Mouse (Mus musculus): ENCODE data around the gene Grin3b. TPM values are rescaled to one million over a fixed set of nuclear protein-coding genes. Genes with fewer than 3 reads are reported as not detected.

Gene Grin3b
- polyA plus RNA-seq, 1 experiment from 2014 or later: 0.21 TPM

GRCm38 (mm10) chr10:79996272-79997033 lies 25.9 kb downstream of the Grin3b start, which contains the start of gene Abca7:
Gene Abca7, plus strand, starts transcription at chr10:79996494.
- Histone ChIP-seq H3K4me3 (replicated peaks; ENCODE audit: low read length) (peak within 1 kb of the TSS; percentile 50), H3K4me2 (ENCODE audit: low read depth, low read length) (peak within 1 kb of the TSS; percentile 88), H3K9me3 (replicated peaks; ENCODE audit: control insufficient read depth, low read length) (peaks cover 3% of the 10 kb centered on the region; the same call in 1 of the 2 replicates), H3K4me1 (ENCODE audit: control insufficient read depth, insufficient read depth, low read length) (peaks cover 14% of the 10 kb centered on the region), H3K36me3 (ENCODE audit: control insufficient read depth, insufficient read depth, low read length) (peaks cover 20% of the 10 kb centered on the region), H3K27me3 (ENCODE audit: control insufficient read depth, insufficient read depth, low read length) (no peaks in the 10 kb centered on the region), H3K9ac (ENCODE audit: low read length) (peak within 1 kb of the TSS; percentile 72), H3K27ac (ENCODE audit: low read length) (peak within 1 kb of the TSS; percentile 63)
- under 1% methylated on average over 34 of the region's 34 CpGs for WGBS
- peak; percentile 91 for ATAC-seq (ENCODE audit: insufficient read depth, low FRiP score)

GRCm38 (mm10) chr10:79997034-79997760 lies 26.7 kb downstream of the Grin3b start:
- Histone ChIP-seq H3K9me3 (replicated peaks; ENCODE audit: control insufficient read depth, low read length) (no peaks in the 10 kb centered on the region), H3K27ac (ENCODE audit: low read length) (peak overlapping the region; percentile 63), H3K4me1 (ENCODE audit: control insufficient read depth, insufficient read depth, low read length) (peaks cover 14% of the 10 kb centered on the region), H3K4me2 (ENCODE audit: low read depth, low read length) (peak overlapping the region; percentile 88), H3K27me3 (ENCODE audit: control insufficient read depth, insufficient read depth, low read length) (no peaks in the 10 kb centered on the region), H3K9ac (ENCODE audit: low read length) (peak overlapping the region; percentile 72), H3K4me3 (replicated peaks; ENCODE audit: low read length) (peak overlapping the region; percentile 50), H3K36me3 (ENCODE audit: control insufficient read depth, insufficient read depth, low read length) (peaks cover 13% of the 10 kb centered on the region)
- under 1% methylated on average over 35 of the region's 35 CpGs for WGBS
- peak; percentile 45 for ATAC-seq (ENCODE audit: insufficient read depth, low FRiP score)

GRCm38 (mm10) chr10:79997819-79998218 lies 27.3 kb downstream of the Grin3b start:
- Histone ChIP-seq H3K4me2 (ENCODE audit: low read depth, low read length) (peak overlapping the region; percentile 88), H3K27me3 (ENCODE audit: control insufficient read depth, insufficient read depth, low read length) (no peaks in the 10 kb centered on the region), H3K9ac (ENCODE audit: low read length) (peak overlapping the region; percentile 29; the same call in 1 of the 2 replicates), H3K4me1 (ENCODE audit: control insufficient read depth, insufficient read depth, low read length) (peaks cover 14% of the 10 kb centered on the region), H3K36me3 (ENCODE audit: control insufficient read depth, insufficient read depth, low read length) (peaks cover 9% of the 10 kb centered on the region), H3K4me3 (replicated peaks; ENCODE audit: low read length) (peak overlapping the region; percentile 50), H3K9me3 (replicated peaks; ENCODE audit: control insufficient read depth, low read length) (no peaks in the 10 kb centered on the region), H3K27ac (ENCODE audit: low read length) (peak overlapping the region; percentile 63; the same call in 1 of the 2 replicates)
- no peak for ATAC-seq (ENCODE audit: insufficient read depth, low FRiP score)
- 10% methylated on average over 15 of the region's 15 CpGs for WGBS

- Histone ChIP-seq H3K4me1 (ENCODE audit: control insufficient read depth, insufficient read depth, low read length) (peaks cover 24% of the 10 kb centered on the region), H3K27ac (ENCODE audit: low read length) (peak overlapping the region; percentile 35), H3K4me3 (replicated peaks; ENCODE audit: low read length) (no peak overlapping the region), H3K36me3 (ENCODE audit: control insufficient read depth, insufficient read depth, low read length) (no peaks in the 10 kb centered on the region), H3K9ac (ENCODE audit: low read length) (no peak overlapping the region), H3K4me2 (ENCODE audit: low read depth, low read length) (no peak overlapping the region), H3K9me3 (replicated peaks; ENCODE audit: control insufficient read depth, low read length) (no peaks in the 10 kb centered on the region), H3K27me3 (ENCODE audit: control insufficient read depth, insufficient read depth, low read length) (no peaks in the 10 kb centered on the region)
- ATAC-seq (ENCODE audit: insufficient read depth, low FRiP score): peak; percentile 35; the same call in 1 of the 2 replicates
- 57% methylated on average over 9 of the region's 9 CpGs for WGBS
These were observed 31.4 kb downstream of the Grin3b start for GRCm38 (mm10) chr10:80001945-80002344.

DNA sequence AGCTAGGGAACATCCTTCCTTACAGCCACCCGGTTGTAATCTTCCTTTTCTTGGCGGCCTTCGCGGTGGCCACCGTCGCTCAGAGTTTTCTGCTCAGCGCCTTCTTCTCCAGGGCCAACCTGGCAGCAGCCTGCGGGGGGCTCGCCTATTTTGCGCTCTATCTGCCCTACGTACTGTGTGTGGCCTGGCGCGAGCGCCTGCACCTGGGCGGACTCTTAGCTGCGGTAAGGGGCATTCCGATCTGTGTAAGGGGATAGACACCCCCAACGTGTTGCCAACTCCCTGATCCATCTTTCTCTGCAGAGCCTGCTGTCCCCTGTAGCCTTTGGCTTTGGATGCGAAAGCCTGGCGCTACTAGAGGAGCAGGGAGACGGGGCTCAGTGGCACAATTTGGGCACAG lies 32.3 kb downstream of the Grin3b start:
- Histone ChIP-seq H3K27me3 (ENCODE audit: control insufficient read depth, insufficient read depth, low read length) (no peaks in the 10 kb centered on the region), H3K4me1 (ENCODE audit: control insufficient read depth, insufficient read depth, low read length) (peaks cover 19% of the 10 kb centered on the region), H3K27ac (ENCODE audit: low read length) (no peak overlapping the region), H3K4me3 (replicated peaks; ENCODE audit: low read length) (no peak overlapping the region), H3K36me3 (ENCODE audit: control insufficient read depth, insufficient read depth, low read length) (no peaks in the 10 kb centered on the region), H3K9ac (ENCODE audit: low read length) (peak overlapping the region; percentile 41), H3K9me3 (replicated peaks; ENCODE audit: control insufficient read depth, low read length) (no peaks in the 10 kb centered on the region), H3K4me2 (ENCODE audit: low read depth, low read length) (no peak overlapping the region)
- 37% methylated on average over 21 of the region's 21 CpGs for WGBS
- no peak for ATAC-seq (ENCODE audit: insufficient read depth, low FRiP score)

- no peak for ATAC-seq (ENCODE audit: insufficient read depth, low FRiP score)
- Histone ChIP-seq H3K36me3 (ENCODE audit: control insufficient read depth, insufficient read depth, low read length) (no peaks in the 10 kb centered on the region), H3K27me3 (ENCODE audit: control insufficient read depth, insufficient read depth, low read length) (no peaks in the 10 kb centered on the region), H3K4me3 (replicated peaks; ENCODE audit: low read length) (no peak overlapping the region), H3K9ac (ENCODE audit: low read length) (peak overlapping the region; percentile 41; the same call in 1 of the 2 replicates), H3K9me3 (replicated peaks; ENCODE audit: control insufficient read depth, low read length) (no peaks in the 10 kb centered on the region), H3K4me2 (ENCODE audit: low read depth, low read length) (no peak overlapping the region), H3K27ac (ENCODE audit: low read length) (peak overlapping the region; percentile 43; the same call in 1 of the 2 replicates), H3K4me1 (ENCODE audit: control insufficient read depth, insufficient read depth, low read length) (peaks cover 14% of the 10 kb centered on the region)
- WGBS: 63% methylated on average over 9 of the region's 9 CpGs
These were observed 33.1 kb downstream of the Grin3b start for GRCm38 (mm10) chr10:80003374-80004232.

GRCm38 (mm10) chr10:80004233-80004705 lies 33.8 kb downstream of the Grin3b start:
- Histone ChIP-seq H3K27ac (ENCODE audit: low read length) (no peak overlapping the region), H3K4me2 (ENCODE audit: low read depth, low read length) (no peak overlapping the region), H3K4me3 (replicated peaks; ENCODE audit: low read length) (no peak overlapping the region), H3K27me3 (ENCODE audit: control insufficient read depth, insufficient read depth, low read length) (no peaks in the 10 kb centered on the region), H3K4me1 (ENCODE audit: control insufficient read depth, insufficient read depth, low read length) (peaks cover 14% of the 10 kb centered on the region), H3K9me3 (replicated peaks; ENCODE audit: control insufficient read depth, low read length) (no peaks in the 10 kb centered on the region), H3K9ac (ENCODE audit: low read length) (no peak overlapping the region), H3K36me3 (ENCODE audit: control insufficient read depth, insufficient read depth, low read length) (no peaks in the 10 kb centered on the region)
- no peak for ATAC-seq (ENCODE audit: insufficient read depth, low FRiP score)
- WGBS: 85% methylated on average over 8 of the region's 8 CpGs

GRCm38 (mm10) chr10:80011740-80012139 lies 41.2 kb downstream of the Grin3b start:
- H3K4me1 ChIP-seq (ENCODE audit: control insufficient read depth, insufficient read depth, low read length): no peaks in the 10 kb centered on the region
- WGBS: 85% methylated on average over 6 of the region's 6 CpGs
- H3K36me3 ChIP-seq (ENCODE audit: control insufficient read depth, insufficient read depth, low read length): peaks cover 17% of the 10 kb centered on the region
- H3K27me3 ChIP-seq (ENCODE audit: control insufficient read depth, insufficient read depth, low read length): peaks cover 20% of the 10 kb centered on the region
- H3K27ac ChIP-seq (ENCODE audit: low read length): no peak overlapping the region
- H3K9ac ChIP-seq (ENCODE audit: low read length): no peak overlapping the region
- ATAC-seq (ENCODE audit: insufficient read depth, low FRiP score): no peak
- H3K4me2 ChIP-seq (ENCODE audit: low read depth, low read length): no peak overlapping the region
- peaks cover 15% of the 10 kb centered on the region for H3K9me3 ChIP-seq (replicated peaks; ENCODE audit: control insufficient read depth, low read length)
- no peak overlapping the region for H3K4me3 ChIP-seq (replicated peaks; ENCODE audit: low read length)

Data from stomach, embryonic 16.5 days (tissue).